Mouse (Mus musculus) cortical plate, adult 2 months (tissue): ENCODE results near the gene Gpr137.

Experiments
- CTCF ChIP-seq: fragments of 200-500 bp; IDR thresholded peaks from 2 replicates; pipeline ENCODE4 v1.5.1; 2011; ENCODE audit warnings: mild to moderate bottlenecking, control low read depth, low read length; ENCODE audit not compliant: insufficient read depth; ENCODE audit errors: extremely low read depth
- POLR2A ChIP-seq: fragments of 200-500 bp; IDR thresholded peaks from 2 replicates; pipeline ENCODE4 v1.6.1; 2011; ENCODE audit warnings: mild to moderate bottlenecking, low read length, control low read depth; ENCODE audit not compliant: insufficient read depth; ENCODE audit errors: extremely low read depth

DNA sequence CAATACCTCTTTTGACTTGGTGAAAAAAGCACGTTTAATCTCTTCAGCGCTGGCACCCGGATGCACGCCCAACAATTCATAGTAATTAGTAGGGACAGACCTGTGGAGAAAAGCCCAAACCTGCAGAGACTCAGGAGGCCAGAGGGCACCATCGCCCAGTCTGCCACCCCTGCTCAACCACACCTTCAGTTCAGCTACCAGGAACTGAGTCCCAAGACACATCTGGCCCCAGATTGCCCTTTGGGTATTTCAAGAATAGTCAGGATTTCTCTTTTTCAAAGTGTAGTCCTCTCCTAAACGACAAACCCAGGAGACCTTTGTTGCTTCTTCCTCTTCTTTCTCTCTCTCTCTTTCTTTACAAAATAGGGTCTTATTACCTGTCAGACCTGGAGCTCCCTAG is 48.4 kb upstream of the Gpr137 start:
- TF ChIP-seq CTCF (no peak), POLR2A (no peak)
